Comparison of ENCODE assay signal across 9 mouse cellular contexts in the genomic region with DNA sequence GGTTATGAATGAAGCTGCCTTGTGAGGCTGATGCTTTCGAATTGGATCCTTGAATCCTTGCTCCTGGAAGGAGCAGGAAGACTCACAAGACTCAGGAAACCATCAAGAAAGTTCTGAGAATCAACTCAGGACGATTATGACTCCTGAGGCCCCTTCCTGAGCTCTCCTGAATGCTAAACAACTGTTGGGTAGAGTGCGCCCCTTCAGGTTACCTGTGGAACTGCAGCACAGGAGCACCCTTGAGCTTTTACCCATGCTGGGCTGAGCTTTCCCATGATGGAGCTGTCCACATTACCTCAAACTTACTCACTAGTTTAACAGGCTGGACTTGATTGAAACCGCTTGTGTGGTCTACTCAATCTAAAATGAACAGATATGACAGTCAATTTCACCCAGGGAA.
DNase-seq lines count a peak whose midpoint lies in the region; ATAC-seq and TF ChIP-seq lines count a peak whose summit lies in the region.
"Had no signal": no experiment of that assay in that cellular context is flagged by ENCODE, and none has a peak within 500 bp of the region (broad histone marks: within the 10 kb centered on the region; RNA-seq: fewer than 3 reads in every experiment).

No protein-coding gene starts in this region.

- WGBS in heart, adult 2 months: 43% methylated on average over 4 of the region's 4 CpGs
- 45% methylated on average over 4 of the region's 4 CpGs for WGBS in heart, embryonic 10.5 days
- 69% methylated on average over 4 of the region's 4 CpGs for WGBS in neural tube, embryonic 15.5 days
- 51% methylated on average over 4 of the region's 4 CpGs for WGBS in stomach, postnatal 0 days

- no peak for TF ChIP-seq POLR2A in heart, adult 2 months (IDR thresholded peaks at IDR 0.05; ENCODE audit: insufficient read depth, low read depth, low read length)
- no peak for TF ChIP-seq POLR2A in cortical plate, adult 2 months (IDR thresholded peaks at IDR 0.05; ENCODE audit: extremely low read depth, insufficient read depth, low read length)

- no peak overlapping the region for H3K4me2 ChIP-seq in neural tube, embryonic 15.5 days
- H3K4me2 ChIP-seq in stomach, postnatal 0 days (replicated peaks; ENCODE audit: low read depth): no peak overlapping the region

- no peak for ATAC-seq in neural tube, embryonic 15.5 days (ENCODE audit: low FRiP score)
- ATAC-seq in stomach, postnatal 0 days (ENCODE audit: low FRiP score, low TSS enrichment): no peak

- no peaks in the 10 kb centered on the region for H3K27me3 ChIP-seq in heart, adult 2 months (ENCODE audit: control insufficient read depth, insufficient read depth, low read length)
- no peaks in the 10 kb centered on the region for H3K27me3 ChIP-seq in heart, embryonic 10.5 days (ENCODE audit: insufficient read depth, poor library complexity, severe bottlenecking)
- no peaks in the 10 kb centered on the region for H3K27me3 ChIP-seq in neural tube, embryonic 15.5 days (replicated peaks)
- no peaks in the 10 kb centered on the region for H3K27me3 ChIP-seq in stomach, postnatal 0 days (ENCODE audit: control insufficient read depth, insufficient read depth, low read length)

- TF ChIP-seq CTCF in heart, adult 2 months (IDR thresholded peaks at IDR 0.05): peak; percentile 47
- 0 out of 2 replicates have a peak, but pooled peaks have one; percentile 10 for TF ChIP-seq CTCF in cortical plate, adult 2 months (IDR thresholded peaks at IDR 0.05; ENCODE audit: extremely low read depth, insufficient read depth, low read length)
- peak; percentile 63 for TF ChIP-seq CTCF in stomach, postnatal 0 days (IDR thresholded peaks at IDR 0.05; ENCODE audit: low read depth)

- no peaks in the 10 kb centered on the region for H3K4me1 ChIP-seq in heart, adult 2 months (ENCODE audit: control insufficient read depth, insufficient read depth, low read length)
- H3K4me1 ChIP-seq in heart, embryonic 10.5 days: no peaks in the 10 kb centered on the region
- no peaks in the 10 kb centered on the region for H3K4me1 ChIP-seq in neural tube, embryonic 15.5 days
- no peaks in the 10 kb centered on the region for H3K4me1 ChIP-seq in cortical plate, adult 2 months (ENCODE audit: control insufficient read depth, insufficient read depth, low read length)
- no peaks in the 10 kb centered on the region for H3K4me1 ChIP-seq in stomach, postnatal 0 days (replicated peaks; ENCODE audit: control insufficient read depth, insufficient read depth)

- no peak for TF ChIP-seq EP300 in heart, adult 2 months (IDR thresholded peaks at IDR 0.05; ENCODE audit: insufficient read depth, low read depth, low read length)
- no peak for TF ChIP-seq EP300 in stomach, postnatal 0 days (optimal IDR thresholded peaks at IDR 0.05)

- H3K9ac ChIP-seq in heart, adult 2 months (ENCODE audit: low read depth, low read length): no peak overlapping the region
- no peak overlapping the region for H3K9ac ChIP-seq in neural tube, embryonic 15.5 days (replicated peaks)
- H3K9ac ChIP-seq in stomach, postnatal 0 days (ENCODE audit: low read length): no peak overlapping the region

- H3K27ac ChIP-seq in heart, adult 2 months: no peak overlapping the region
- no peak overlapping the region for H3K27ac ChIP-seq in heart, embryonic 10.5 days
- no peak overlapping the region for H3K27ac ChIP-seq in neural tube, embryonic 15.5 days (replicated peaks)
- no peak overlapping the region for H3K27ac ChIP-seq in cortical plate, adult 2 months (ENCODE audit: insufficient read depth, low read length)
- H3K27ac ChIP-seq in stomach, postnatal 0 days (replicated peaks): no peak overlapping the region

- H3K4me3 ChIP-seq in heart, adult 2 months: no peak overlapping the region
- H3K4me3 ChIP-seq in heart, embryonic 10.5 days: no peak overlapping the region
- H3K4me3 ChIP-seq in neural tube, embryonic 15.5 days (replicated peaks): no peak overlapping the region
- no peak overlapping the region for H3K4me3 ChIP-seq in cortical plate, adult 2 months (ENCODE audit: insufficient read depth, low read length)
- H3K4me3 ChIP-seq in stomach, postnatal 0 days (ENCODE audit: low read depth, low read length): no peak overlapping the region

- H3K36me3 ChIP-seq in heart, adult 2 months (ENCODE audit: control insufficient read depth, insufficient read depth, low read length): no peaks in the 10 kb centered on the region
- H3K36me3 ChIP-seq in heart, embryonic 10.5 days: no peaks in the 10 kb centered on the region
- H3K36me3 ChIP-seq in neural tube, embryonic 15.5 days: no peaks in the 10 kb centered on the region
- H3K36me3 ChIP-seq in stomach, postnatal 0 days (ENCODE audit: control insufficient read depth, insufficient read depth, low read length): no peaks in the 10 kb centered on the region

- DNase-seq in heart, adult 2 months: no peak
- DNase-seq in heart, embryonic 10.5 days (ENCODE audit: low spot score): no peak
- DNase-seq in neural tube, embryonic 10.5 days (ENCODE audit: extremely low spot score, low spot score): peak; percentile 14
- DNase-seq in stomach, postnatal 0 days (ENCODE audit: low spot score): peak; percentile 15
- DNase-seq in ovary, adult 18-20 months (ENCODE audit: low spot score): no peak
- no peak for DNase-seq in heart, postnatal 36 days
- DNase-seq: layer of hippocampus, adult 9-11 months had no signal

- intact Hi-C loops in heart, adult 2 months (cut with DNase I): no loop called here
- intact Hi-C loops in heart, postnatal 36 days (cut with DNase I): no loop called here

- no peaks in the 10 kb centered on the region for H3K9me3 ChIP-seq in heart, embryonic 10.5 days
- no peaks in the 10 kb centered on the region for H3K9me3 ChIP-seq in neural tube, embryonic 15.5 days (replicated peaks)
- no peaks in the 10 kb centered on the region for H3K9me3 ChIP-seq in stomach, postnatal 0 days (ENCODE audit: control insufficient read depth, low read length)

- H3K79me2 ChIP-seq in heart, adult 2 months (replicated peaks; ENCODE audit: control insufficient read depth, insufficient read depth, low read length): no peaks in the 10 kb centered on the region

Comparison
In these comparisons a context has a peak if more than half of its experiments do, and no peak if none do; other contexts are left out.
1. DNase-seq: peak in neural tube, embryonic 10.5 days (single experiment) and stomach, postnatal 0 days (single experiment); none in heart, adult 2 months (0 of 2), heart, embryonic 10.5 days (single experiment), ovary, adult 18-20 months (single experiment) and heart, postnatal 36 days (0 of 2).
2. CTCF ChIP-seq: peak in every context shown above with its lines; median percentile 63 in stomach, postnatal 0 days; 47 in heart, adult 2 months; 10 in cortical plate, adult 2 months.